Mouse (Mus musculus): ENCODE data around the gene Gm20388. TPM values are rescaled to one million over a fixed set of nuclear protein-coding genes. Genes with fewer than 3 reads are reported as not detected.
A peak's percentile ranks its signal among the peaks of the same experiment; 100 is the strongest.

Gene Gm20388
- total RNA-seq, 2 experiments from 2014 or later: 18.5 to 23.8 TPM

GRCm38 (mm10) chr8:120569939-120570715 is 659.5 kb downstream of the Gm20388 start:
- peak; percentile 47 for ATAC-seq (replicated peaks; ENCODE audit: poor library complexity, severe bottlenecking)

GRCm38 (mm10) chr8:120571561-120571960 is 660.9 kb downstream of the Gm20388 start:
- no peak for ATAC-seq (replicated peaks; ENCODE audit: poor library complexity, severe bottlenecking)

DNA sequence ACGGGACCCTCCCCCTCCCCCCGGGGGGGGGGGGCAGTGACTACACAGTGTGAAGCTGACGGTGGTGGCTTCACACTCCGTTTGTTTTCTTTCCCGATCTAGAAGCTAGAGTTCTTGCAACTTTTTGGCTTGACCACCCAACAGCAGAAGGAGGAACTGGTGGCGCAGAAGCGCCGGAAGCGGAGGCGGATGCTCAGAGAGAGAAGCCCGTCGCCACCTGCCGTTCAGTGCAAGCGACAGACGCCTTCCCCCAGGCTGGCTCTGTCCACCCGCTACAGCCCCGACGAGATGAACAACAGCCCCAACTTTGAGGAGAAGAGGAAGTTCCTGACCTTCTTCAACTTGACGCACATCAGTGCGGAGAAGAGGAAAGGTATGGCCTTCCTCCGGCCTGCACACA is 661.9 kb downstream of the Gm20388 start:
- peak; percentile 72 for ATAC-seq (replicated peaks; ENCODE audit: poor library complexity, severe bottlenecking)

DNA sequence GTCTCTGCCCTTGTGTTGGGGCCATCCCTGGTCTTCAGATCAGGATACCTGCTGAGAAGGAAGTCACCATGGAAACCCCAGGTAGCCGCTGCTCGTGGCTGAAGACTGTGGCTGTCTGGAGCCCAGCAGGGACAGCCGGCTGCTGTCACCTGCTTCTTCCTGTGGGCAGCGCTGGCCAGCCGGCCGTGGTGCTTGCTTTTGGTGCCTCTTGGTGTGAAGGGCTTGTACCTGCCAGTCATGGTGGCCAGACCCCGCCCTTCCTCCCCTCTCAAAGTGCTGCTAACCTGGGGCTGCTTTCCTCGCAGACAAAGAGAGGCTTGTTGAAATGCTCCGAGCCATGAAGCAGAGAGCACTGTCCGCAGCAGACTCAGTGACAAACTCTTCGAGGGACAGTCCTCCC is 663.2 kb downstream of the Gm20388 start:
- ATAC-seq (replicated peaks; ENCODE audit: poor library complexity, severe bottlenecking): no peak

DNA sequence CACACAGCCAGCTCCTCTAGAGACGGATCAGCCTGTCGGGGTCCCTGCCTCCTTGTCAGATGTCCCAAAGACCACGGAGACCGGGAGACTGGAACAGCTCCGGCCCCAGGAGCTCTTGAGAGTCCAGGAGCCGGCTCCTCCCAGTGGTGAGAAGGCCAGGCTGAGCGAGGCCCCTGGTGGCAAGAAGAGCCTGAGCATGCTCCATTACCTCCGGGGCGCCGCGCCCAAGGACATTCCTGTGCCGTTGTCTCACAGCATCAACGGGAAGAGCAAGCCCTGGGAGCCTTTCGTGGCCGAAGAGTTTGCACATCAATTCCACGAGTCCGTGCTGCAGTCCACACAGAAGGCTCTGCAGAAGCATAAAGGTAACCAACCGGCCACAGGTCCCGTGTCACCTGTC is 664.3 kb downstream of the Gm20388 start:
- no peak for ATAC-seq (replicated peaks; ENCODE audit: poor library complexity, severe bottlenecking)

DNA sequence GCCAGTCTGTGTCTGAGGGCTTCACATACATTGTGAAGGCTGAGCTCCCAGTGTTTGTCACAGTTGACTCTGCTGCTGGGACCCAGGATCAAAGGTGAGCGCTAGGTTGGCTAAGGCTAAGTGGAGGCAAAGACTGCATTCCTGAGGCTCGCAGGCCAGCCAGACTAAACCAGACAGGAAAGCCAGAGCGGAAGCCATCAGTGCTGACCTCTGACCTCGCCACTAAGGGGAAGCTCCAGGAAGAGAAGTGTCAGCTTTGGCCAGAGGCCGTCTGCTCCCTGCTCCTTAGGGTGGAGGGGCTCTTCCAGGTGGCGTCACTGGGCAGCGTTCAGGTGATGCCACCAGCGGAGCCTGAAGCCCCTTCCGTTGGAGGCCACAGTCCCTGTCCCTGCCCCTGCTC is 665.2 kb downstream of the Gm20388 start:
- ATAC-seq (replicated peaks; ENCODE audit: poor library complexity, severe bottlenecking): no peak

DNA sequence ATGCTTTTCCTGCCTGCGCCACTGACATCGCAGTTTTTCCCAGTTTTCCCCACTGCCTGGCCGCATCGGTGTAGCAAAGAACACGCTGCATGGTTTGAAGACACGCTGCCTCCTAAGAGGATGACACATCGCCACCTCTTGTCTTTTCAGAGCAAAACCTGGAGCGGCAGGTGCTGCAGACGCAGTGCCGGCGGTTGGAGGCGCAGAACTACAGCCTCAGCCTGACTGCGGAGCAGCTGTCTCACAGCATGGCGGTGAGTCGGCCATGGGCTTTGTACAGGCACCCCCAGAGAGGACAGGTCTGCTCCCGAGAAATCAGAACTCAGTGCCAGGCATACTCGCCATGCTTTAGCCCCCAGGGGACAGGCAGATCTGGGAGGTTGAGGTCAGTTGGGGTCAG is 667.2 kb downstream of the Gm20388 start:
- no peak for ATAC-seq (replicated peaks; ENCODE audit: poor library complexity, severe bottlenecking)

- no peak for ATAC-seq (replicated peaks; ENCODE audit: poor library complexity, severe bottlenecking)
These were observed 669.8 kb downstream of the Gm20388 start for GRCm38 (mm10) chr8:120580336-120581000.

- ATAC-seq (replicated peaks; ENCODE audit: poor library complexity, severe bottlenecking): no peak
These were observed 670.7 kb downstream of the Gm20388 start for GRCm38 (mm10) chr8:120581329-120581728.

DNA sequence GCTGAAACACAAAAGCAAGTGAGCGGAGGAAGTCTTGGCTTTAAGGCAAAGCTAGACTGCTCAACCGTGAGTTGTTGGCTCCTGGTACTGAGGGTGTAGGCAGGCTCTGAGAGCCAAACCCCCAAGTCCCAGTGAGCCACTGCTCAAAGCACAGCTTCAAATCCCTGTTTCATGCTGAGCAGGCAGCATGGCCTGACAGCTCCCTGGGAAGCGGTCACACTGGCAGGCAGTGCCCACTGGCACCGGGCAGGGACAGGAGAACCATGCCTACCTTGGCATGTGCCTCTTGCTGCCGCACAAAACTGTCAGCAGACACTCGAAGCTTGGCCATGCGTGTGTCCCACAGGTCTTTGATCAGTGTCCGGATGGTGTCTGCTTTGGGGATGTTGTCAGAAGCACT is 671.2 kb downstream of the Gm20388 start:
- no peak for ATAC-seq (replicated peaks; ENCODE audit: poor library complexity, severe bottlenecking)

GRCm38 (mm10) chr8:120585521-120585920 is 674.9 kb downstream of the Gm20388 start:
- ATAC-seq (replicated peaks; ENCODE audit: poor library complexity, severe bottlenecking): no peak

GRCm38 (mm10) chr8:120588908-120589771 is 678.5 kb downstream of the Gm20388 start, which contains the start of gene Gins2:
Gene Gins2 (minus strand): TSS chr8:120589304.
- peak; percentile 94 for ATAC-seq (replicated peaks; ENCODE audit: poor library complexity, severe bottlenecking)

GRCm38 (mm10) chr8:120589921-120590320 is 679.3 kb downstream of the Gm20388 start:
- no peak for ATAC-seq (replicated peaks; ENCODE audit: poor library complexity, severe bottlenecking)

GRCm38 (mm10) chr8:120591587-120592292 is 681.1 kb downstream of the Gm20388 start:
- ATAC-seq (replicated peaks; ENCODE audit: poor library complexity, severe bottlenecking): no peak

- ATAC-seq (replicated peaks; ENCODE audit: poor library complexity, severe bottlenecking): no peak
These were observed 683.9 kb downstream of the Gm20388 start for GRCm38 (mm10) chr8:120594571-120594970.

- peak; percentile 73 for ATAC-seq (replicated peaks; ENCODE audit: poor library complexity, severe bottlenecking)
These were observed 685.3 kb downstream of the Gm20388 start for GRCm38 (mm10) chr8:120595963-120596362.

- ATAC-seq (replicated peaks; ENCODE audit: poor library complexity, severe bottlenecking): no peak
These were observed 687.9 kb downstream of the Gm20388 start for GRCm38 (mm10) chr8:120598579-120598978.

DNA sequence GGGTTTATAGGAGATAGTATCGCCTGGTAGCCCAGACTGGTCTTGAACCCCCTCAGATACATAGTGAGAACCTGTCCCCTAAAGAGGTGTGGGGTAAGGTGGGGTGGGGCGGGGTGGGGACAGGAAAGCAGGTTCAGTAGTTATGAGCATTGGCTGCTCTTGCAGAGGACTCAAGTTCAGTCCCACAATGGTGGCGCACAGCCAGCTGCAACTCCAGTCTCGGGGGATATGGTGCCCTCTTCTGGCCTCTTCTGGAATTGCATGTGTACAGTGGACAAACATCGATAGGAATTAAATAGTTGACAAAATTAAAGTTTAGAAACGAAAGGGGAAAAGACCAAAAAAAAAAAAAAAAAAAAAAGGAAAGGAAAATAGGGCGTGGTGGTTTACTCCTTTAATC is 688.9 kb downstream of the Gm20388 start:
- ATAC-seq (replicated peaks; ENCODE audit: poor library complexity, severe bottlenecking): peak; percentile 67

DNA sequence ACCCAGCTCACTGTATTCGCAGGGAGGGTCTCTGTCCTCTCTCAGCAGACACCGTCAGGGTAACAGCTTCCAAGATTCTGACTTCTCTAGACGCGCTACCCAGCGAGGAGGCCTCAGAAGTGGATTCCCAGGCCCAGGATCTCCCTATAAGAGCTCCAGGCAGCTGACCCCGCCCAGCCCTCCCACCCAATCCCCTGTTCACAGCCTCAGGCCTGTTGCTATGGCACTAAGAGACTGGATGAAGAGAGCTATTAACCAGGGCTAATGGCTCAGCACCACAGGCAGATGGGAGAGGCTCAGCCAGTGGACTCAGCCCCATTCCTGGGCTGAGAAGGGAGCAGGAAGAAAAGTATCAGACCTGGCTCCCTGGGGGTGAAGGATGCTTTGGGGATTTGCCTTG is 692.0 kb downstream of the Gm20388 start:
- no peak for ATAC-seq (replicated peaks; ENCODE audit: poor library complexity, severe bottlenecking)

DNA sequence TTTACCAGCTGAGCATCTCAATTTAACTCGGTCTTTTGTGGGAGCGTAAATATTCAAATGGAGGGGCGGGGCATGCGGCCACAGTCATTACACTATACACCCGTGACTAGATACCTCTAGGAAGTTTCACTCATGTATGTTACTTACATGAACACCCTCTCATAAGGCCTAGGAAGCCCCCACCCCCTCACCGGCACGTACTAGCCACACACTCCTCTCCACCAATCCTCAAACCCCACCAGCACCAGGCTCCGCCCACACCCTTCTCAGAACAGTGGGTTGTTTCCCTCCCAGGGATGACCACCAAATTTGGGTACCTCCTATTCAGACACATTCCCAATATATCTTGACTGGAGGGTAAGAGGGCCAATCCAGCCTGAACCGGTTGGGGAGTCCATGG is 696.8 kb downstream of the Gm20388 start:
- ATAC-seq (replicated peaks; ENCODE audit: poor library complexity, severe bottlenecking): peak; percentile 28; the same call in 1 of the 2 replicates
